Comparison of ENCODE assay signal across 14 mouse cellular contexts in genomic region chr7:29462178-29462577, GRCm38 (mm10). TPM values are rescaled to one million over a fixed set of nuclear protein-coding genes. Genes with fewer than 3 reads are reported as not detected.
DNase-seq lines count a peak whose midpoint lies in the region; ATAC-seq and TF ChIP-seq lines count a peak whose summit lies in the region.
"Had no signal": no experiment of that assay in that cellular context is flagged by ENCODE, and none has a peak within 500 bp of the region (broad histone marks: within the 10 kb centered on the region; RNA-seq: fewer than 3 reads in every experiment).

No protein-coding gene starts in this region.

- H3K4me3 ChIP-seq in embryonic facial prominence, embryonic 13.5 days = no peak overlapping the region
- H3K4me3 ChIP-seq in embryonic facial prominence, embryonic 10.5 days = no peak overlapping the region
- H3K4me3 ChIP-seq in kidney, postnatal 0 days (replicated peaks; ENCODE audit: low read depth, low read length) = no peak overlapping the region
- H3K4me3 ChIP-seq: heart, embryonic 10.5 days; liver, embryonic 15.5 days; megakaryocyte, embryonic 14.5 days had no signal

- no peak for TF ChIP-seq CTCF in kidney, postnatal 0 days (IDR thresholded peaks at IDR 0.05; ENCODE audit: low read depth)

- no peak for ATAC-seq in embryonic facial prominence, embryonic 13.5 days (ENCODE audit: insufficient number of reproducible peaks, insufficient read depth, low FRiP score, low TSS enrichment, low read depth)
- ATAC-seq in kidney, postnatal 0 days (replicated peaks; ENCODE audit: low FRiP score, low read depth) = no peak
- ATAC-seq: intestine, postnatal 0 days had no signal

- no peak overlapping the region for H3K9ac ChIP-seq in embryonic facial prominence, embryonic 13.5 days
- H3K9ac ChIP-seq in kidney, postnatal 0 days (ENCODE audit: low read depth, low read length) = no peak overlapping the region
- H3K9ac ChIP-seq: liver, embryonic 15.5 days had no signal

- 88% methylated on average over 5 of the region's 5 CpGs for WGBS in embryonic facial prominence, embryonic 13.5 days
- WGBS in embryonic facial prominence, embryonic 10.5 days = 92% methylated on average over 5 of the region's 5 CpGs
- WGBS in kidney, postnatal 0 days = 68% methylated on average over 5 of the region's 5 CpGs

- DNase-seq in embryonic facial prominence, embryonic 10.5 days (ENCODE audit: low spot score) = no peak
- no peak for DNase-seq in kidney, postnatal 0 days (ENCODE audit: low spot score)
- DNase-seq in kidney, adult 9 months = no peak
- peak; percentile 53 for DNase-seq in right cerebral cortex, adult 18-20 months
- no peak for DNase-seq in right cerebral cortex, postnatal 14 days
- DNase-seq in heart, adult 11 months = no peak
- no peak for DNase-seq in adrenal gland, postnatal 10 days
- DNase-seq: adrenal gland, adult 2 months; cerebellum, adult 9-10 months had no signal

- H3K9me3 ChIP-seq in embryonic facial prominence, embryonic 13.5 days = no peaks in the 10 kb centered on the region
- H3K9me3 ChIP-seq in embryonic facial prominence, embryonic 10.5 days = no peaks in the 10 kb centered on the region
- no peaks in the 10 kb centered on the region for H3K9me3 ChIP-seq in kidney, postnatal 0 days (replicated peaks; ENCODE audit: low read length)
- H3K9me3 ChIP-seq: heart, embryonic 10.5 days; liver, embryonic 15.5 days had no signal

- no peaks in the 10 kb centered on the region for H3K36me3 ChIP-seq in embryonic facial prominence, embryonic 13.5 days
- no peaks in the 10 kb centered on the region for H3K36me3 ChIP-seq in embryonic facial prominence, embryonic 10.5 days (replicated peaks)
- no peaks in the 10 kb centered on the region for H3K36me3 ChIP-seq in kidney, postnatal 0 days (ENCODE audit: insufficient read depth, low read length)
- H3K36me3 ChIP-seq: heart, embryonic 10.5 days; liver, embryonic 15.5 days had no signal

- peak overlapping the region; percentile 51; the same call in 1 of the 2 replicates for H3K27ac ChIP-seq in embryonic facial prominence, embryonic 13.5 days
- no peak overlapping the region for H3K27ac ChIP-seq in embryonic facial prominence, embryonic 10.5 days (replicated peaks)
- H3K27ac ChIP-seq in kidney, postnatal 0 days = peak overlapping the region; percentile 25; the same call in 1 of the 2 replicates
- H3K27ac ChIP-seq: heart, embryonic 10.5 days; liver, embryonic 15.5 days had no signal

- H3K4me1 ChIP-seq in embryonic facial prominence, embryonic 13.5 days = peaks cover 25% of the 10 kb centered on the region
- H3K4me1 ChIP-seq in embryonic facial prominence, embryonic 10.5 days = peaks cover 26% of the 10 kb centered on the region
- peaks cover 12% of the 10 kb centered on the region; the same call in 1 of the 2 replicates for H3K4me1 ChIP-seq in kidney, postnatal 0 days (replicated peaks; ENCODE audit: insufficient read depth, low read length)

- no peaks in the 10 kb centered on the region for H3K27me3 ChIP-seq in embryonic facial prominence, embryonic 13.5 days
- H3K27me3 ChIP-seq in embryonic facial prominence, embryonic 10.5 days (replicated peaks; ENCODE audit: low read depth, poor library complexity, severe bottlenecking) = no peaks in the 10 kb centered on the region
- no peaks in the 10 kb centered on the region for H3K27me3 ChIP-seq in kidney, postnatal 0 days (ENCODE audit: insufficient read depth, low read length)
- H3K27me3 ChIP-seq: liver, embryonic 15.5 days had no signal

- no peak overlapping the region for H3K4me2 ChIP-seq in embryonic facial prominence, embryonic 13.5 days
- no peak overlapping the region for H3K4me2 ChIP-seq in kidney, postnatal 0 days (ENCODE audit: low read length)
- H3K4me2 ChIP-seq: liver, embryonic 15.5 days had no signal

RNA-seq across cellular contexts. Expression of gene Sipa1l3, which starts 56.3 kb away (rescaled TPM):
- 21.5 and 23.9 TPM in 2 replicates for polyA plus RNA-seq in embryonic facial prominence, embryonic 13.5 days (2015; fragmentation: Nextera tagmentation; extraction: Ambion mirVana)
- 9.2 and 10.5 TPM in 2 replicates for polyA plus RNA-seq in embryonic facial prominence, embryonic 10.5 days (2016; fragmentation: Nextera tagmentation; extraction: Ambion mirVana)
- polyA plus RNA-seq in kidney, postnatal 0 days (2015; fragmentation: Nextera tagmentation; extraction: Ambion mirVana) = 8.3 and 10.2 TPM in 2 replicates
- total RNA-seq in adrenal gland, postnatal 10 days (2021) = 10 to 100 TPM; 26.9 to 47.2 TPM
